Mouse (Mus musculus) embryo, embryonic 10.5 days (tissue): ENCODE results near the gene Mvb12b.

ENCODE experiments used
- DNase-seq: peaks from one replicate; pipeline ENCODE4 v3.0.0-alpha.2; 2015; ENCODE audit warnings: low spot score

Gene Mvb12b

DNA sequence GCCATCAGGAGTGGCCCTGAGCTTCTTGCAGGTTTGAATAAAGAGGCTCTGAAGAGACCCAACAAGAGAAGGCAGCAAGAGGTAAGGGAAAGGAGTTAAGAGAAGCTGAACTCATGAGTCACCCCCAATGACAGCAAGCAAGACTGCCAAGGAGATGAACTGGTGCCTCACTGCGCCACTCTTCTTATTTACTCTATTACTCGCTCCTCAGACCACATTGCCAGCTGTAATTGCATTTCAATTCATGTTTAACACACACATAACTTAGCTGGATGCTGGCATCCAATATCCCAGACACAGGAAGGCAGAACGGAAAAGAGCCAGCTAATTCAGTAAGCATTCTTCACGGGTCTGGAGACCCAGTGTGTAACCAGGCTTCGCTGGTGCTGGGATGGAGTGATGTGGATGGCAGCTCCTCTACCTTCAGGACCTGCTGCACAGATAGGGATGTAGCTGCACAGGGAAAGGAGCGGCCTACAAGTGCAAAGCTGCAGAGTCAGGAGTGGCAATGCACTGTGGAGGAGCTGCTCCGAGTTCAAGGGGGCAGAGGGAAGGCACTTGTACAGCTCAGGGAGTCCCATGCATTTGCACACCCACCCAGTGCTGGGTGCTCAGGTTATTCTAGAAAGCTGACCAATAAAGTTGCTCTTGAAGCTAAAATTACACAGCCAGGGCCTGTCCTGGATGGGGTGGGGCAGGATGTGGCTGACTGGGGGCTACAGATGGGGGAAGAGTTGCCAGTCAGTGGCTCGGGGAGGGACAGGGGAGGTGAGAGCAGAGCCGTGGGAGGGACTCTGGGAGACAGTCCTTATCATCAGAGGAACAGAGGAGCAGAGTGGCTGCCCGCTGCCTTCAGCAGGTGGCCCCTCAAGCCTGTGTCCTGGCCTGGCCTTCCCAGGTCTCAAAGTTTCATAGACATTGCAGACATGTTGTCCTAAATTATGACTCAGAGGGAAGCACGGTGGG, 34.5 kb downstream of the Mvb12b start:
- DNase-seq, result no peak

GRCm38 (mm10) chr2:33847196-33847834, 40.4 kb downstream of the Mvb12b start:
- DNase-seq, result no peak

DNA sequence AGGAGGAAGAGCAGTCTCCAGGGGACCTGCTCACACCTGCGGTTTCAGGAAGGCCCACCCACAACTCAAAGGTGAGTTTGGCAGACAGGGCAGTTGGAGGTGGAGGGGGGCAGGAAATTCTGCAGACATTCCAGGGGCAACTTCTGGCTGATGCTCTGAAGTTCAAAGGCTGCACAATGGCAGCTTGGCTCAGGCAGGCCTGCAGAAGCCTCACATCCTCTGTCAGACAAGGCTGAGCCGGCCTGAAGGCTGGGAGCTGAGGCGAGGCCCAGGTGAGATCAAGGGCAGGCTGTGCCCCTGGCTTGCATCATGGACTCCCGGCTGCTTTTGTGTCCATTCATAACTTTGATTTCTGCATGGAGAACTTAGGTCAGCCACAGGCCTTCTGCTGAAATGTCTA, 41.1 kb downstream of the Mvb12b start:
- no peak for DNase-seq

DNA sequence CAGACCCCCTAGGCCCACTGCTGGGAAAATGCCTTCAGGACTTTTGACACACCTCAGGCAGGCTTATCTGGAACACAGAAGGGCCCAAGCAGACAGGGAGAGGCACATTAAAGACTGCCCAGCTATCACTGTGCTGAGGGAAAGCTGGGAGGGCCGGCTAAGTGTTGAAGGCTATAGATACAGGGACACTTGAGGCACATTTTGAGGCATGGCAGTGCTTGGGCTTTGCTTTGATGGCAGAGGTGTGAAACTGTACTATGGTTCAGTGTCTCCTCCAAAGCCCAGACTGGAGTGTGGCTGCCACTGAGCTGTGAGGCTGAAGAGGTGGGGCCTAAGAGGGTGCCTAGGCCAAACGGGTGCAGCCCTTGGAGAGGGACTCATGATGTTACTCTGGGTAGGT, 44.1 kb downstream of the Mvb12b start:
- DNase-seq, result no peak

- DNase-seq, result no peak
Measured at GRCm38 (mm10) chr2:33842983-33843577, 44.7 kb downstream of the Mvb12b start.

GRCm38 (mm10) chr2:33841980-33842379, 45.8 kb downstream of the Mvb12b start:
- no peak for DNase-seq

GRCm38 (mm10) chr2:33840483-33840882, 47.3 kb downstream of the Mvb12b start:
- no peak for DNase-seq

GRCm38 (mm10) chr2:33839252-33839651, 48.5 kb downstream of the Mvb12b start:
- DNase-seq, result no peak

DNA sequence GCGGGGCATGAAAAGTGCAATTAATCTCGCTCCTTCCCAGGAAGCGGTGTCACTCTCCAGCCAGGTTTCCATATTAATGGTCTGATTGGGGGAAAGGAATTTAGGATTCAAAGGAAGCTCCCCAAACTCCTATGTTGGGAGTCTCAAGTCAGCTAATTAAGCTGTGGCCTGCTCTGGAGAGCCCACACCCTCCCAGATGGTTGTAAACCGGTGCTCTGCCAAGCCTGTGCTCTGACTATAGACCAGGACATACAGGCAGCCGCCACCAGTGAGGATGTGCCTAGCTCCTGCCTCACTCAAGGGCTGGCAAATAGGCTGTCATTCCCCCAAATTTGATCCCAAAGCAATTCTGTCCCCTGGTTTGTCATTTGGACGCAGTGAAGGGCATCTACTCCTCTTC, 50.4 kb downstream of the Mvb12b start:
- DNase-seq, result no peak

- DNase-seq, result no peak
Measured at GRCm38 (mm10) chr2:33836660-33837213, 51.0 kb downstream of the Mvb12b start.

DNA sequence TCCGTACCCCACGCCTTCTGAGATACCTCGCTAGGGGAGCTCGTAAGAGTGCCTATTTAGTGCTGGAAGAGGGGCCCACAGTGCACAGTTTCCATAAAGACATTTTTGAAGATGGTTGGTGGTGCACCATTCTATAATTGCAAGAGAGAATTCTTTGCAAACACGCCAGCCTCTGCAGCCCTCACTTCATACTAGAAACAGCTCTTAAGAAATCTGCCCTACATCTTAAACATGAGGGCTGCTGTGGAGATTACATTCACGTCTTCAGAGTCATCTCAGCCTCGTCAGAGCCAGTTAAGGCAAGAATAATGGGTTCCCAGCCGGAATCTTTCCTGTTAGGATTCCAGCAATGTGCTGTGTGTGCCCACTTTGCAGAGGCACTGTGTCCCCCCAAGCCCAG, 52.7 kb downstream of the Mvb12b start:
- DNase-seq, result no peak

GRCm38 (mm10) chr2:33833902-33834301, 53.8 kb downstream of the Mvb12b start:
- DNase-seq, result no peak

- DNase-seq, result no peak
Measured at GRCm38 (mm10) chr2:33829870-33830269, 57.9 kb downstream of the Mvb12b start.

DNA sequence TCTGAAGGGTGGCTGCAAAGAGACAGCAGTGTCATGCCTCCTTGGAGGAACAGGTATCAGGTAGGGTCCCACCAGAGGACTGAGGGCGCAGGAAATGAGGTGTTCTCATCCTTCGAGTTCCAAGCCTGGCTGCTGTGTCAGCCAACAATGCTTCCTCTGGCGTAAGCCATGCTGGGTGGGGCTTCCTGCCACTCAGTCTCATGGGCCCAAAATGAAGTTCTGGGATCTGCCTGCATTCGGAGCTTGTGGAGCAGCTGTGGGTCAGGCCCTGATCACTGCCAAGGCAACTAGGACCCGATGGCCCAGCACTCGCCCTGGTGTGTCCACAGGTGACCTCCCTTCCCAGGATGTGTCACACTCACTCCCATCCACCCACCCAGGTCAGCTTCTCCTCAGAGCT, 61.0 kb downstream of the Mvb12b start:
- no peak for DNase-seq

DNA sequence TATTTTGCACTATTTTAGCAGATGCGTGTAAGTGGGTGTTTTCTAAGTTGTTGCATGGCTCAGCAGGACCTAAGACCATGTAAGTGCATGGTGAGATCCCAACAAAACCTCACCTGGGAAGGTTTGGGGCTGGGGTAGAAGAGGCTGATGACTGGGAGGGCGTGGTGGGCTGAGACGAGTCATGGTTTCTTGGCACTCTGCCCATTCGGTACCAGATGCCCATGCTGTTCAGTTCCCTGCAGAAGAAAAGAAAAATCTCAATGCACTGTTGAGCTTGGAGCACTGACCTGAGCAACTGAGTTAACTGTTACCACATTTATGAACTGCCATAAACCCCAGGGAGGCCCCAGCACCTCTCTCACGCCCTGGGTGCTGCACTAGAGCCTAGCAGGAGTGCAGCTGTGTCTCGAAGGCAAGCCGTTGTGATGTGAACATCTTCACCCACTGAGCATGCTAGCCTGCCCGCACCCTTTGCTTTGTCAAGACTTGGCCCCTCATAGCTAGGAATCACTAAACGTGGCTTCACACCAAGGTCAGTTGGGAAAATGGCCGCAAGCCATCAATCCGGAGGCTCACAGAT, 62.7 kb downstream of the Mvb12b start:
- DNase-seq, result no peak

DNA sequence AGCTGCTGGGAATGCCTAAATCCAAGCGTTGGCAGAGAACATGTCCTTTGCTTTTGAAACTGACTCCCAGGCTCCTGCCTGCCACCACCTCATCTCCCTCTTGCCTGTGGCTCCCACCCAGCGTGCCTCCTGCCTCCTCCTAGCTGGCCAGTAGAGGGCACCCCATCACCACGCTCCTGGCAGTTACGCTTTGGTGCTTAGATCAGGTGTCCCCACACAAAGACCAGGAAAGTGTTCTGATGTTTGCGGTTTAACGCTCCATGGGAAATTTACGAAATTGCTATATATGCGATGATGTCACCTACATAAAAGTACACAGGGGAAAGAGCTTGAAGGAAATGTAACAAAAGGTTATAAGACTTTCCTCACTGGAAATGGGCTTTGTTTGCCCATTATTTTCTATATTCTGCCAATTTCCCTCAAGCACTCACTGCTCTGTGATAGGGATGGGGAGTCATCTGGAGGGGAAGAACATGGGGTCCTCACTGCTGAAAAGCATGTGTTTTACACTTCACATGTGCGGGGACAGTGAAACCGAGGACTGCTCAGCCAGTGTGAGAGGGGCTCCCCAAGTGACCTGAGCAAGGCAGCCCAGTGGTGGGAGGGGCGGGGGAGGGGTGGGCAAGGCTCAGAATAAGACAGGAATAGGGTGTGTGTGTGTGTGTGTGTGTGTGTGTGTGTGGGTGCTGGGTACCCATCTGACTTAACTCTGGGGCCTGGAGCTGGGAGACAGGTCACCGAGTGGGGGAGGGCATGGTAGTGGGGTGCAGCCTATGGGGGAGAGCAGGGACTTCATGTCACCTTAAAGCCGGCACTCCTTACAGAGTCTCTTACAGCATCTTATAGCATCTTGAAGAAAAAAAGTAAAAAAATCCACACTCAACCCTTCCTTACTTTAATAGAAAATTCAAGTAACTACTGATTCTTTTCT, 65.8 kb downstream of the Mvb12b start:
- peak; percentile 88 for DNase-seq

DNA sequence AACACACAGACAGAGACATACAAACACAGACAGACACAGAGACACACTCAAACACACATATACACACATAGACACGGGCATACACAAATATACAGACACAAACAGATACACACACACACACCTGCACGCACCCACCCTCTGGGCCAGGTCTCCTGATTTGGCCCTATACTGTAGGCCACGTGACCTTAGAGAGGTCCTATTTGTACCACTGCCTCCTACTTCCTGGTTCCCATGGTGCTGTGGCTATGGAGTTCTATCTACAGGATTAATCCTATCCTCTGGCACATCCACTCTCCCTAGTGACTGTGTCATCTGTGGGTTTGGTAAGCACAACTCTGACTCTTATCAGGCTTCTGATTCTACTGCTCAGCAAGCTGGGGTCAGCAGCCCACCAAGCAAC, 67.3 kb downstream of the Mvb12b start:
- DNase-seq, result no peak

DNA sequence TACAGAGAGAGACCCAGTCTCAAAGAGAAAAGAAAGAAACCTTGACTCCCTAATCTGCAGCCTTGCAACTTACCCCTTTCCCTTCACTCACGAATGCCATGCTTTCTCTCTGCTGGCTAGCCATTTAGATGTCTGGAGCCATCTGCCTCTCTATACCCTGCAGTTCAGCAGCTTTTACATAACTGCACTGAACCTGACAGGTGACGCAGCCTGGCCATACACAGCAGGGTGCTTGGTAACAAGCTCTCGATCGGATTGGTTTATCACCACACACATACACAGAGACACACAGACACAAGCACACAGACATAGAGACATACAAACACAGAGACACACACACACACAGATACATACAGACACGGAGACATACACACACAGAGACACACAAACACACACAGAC, 67.7 kb downstream of the Mvb12b start:
- no peak for DNase-seq

- DNase-seq, result no peak
Measured at GRCm38 (mm10) chr2:33818385-33818784, 69.4 kb downstream of the Mvb12b start.

- no peak for DNase-seq
Measured at GRCm38 (mm10) chr2:33817663-33818346, 69.9 kb downstream of the Mvb12b start.

DNA sequence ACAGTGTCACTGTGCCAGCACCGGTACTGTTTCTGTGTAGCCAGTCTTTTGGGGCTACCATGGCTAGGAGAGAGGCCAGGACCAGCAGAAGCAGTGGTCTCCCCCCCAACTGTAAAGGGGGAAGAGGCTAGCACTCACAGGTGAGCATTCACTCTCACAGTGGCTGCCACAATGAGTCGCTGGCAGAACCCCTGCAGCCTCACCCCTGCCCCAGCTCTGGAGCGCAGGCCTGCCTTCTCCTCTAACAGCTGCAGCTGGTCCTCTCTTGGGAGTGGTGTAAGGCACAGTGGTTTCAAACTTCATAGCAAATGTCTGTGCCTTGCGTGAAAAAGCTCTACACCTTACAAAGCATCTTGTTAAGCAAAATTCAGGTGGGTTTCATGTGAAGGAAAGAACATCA, 70.7 kb downstream of the Mvb12b start:
- DNase-seq, result no peak
